In the genomic region with DNA sequence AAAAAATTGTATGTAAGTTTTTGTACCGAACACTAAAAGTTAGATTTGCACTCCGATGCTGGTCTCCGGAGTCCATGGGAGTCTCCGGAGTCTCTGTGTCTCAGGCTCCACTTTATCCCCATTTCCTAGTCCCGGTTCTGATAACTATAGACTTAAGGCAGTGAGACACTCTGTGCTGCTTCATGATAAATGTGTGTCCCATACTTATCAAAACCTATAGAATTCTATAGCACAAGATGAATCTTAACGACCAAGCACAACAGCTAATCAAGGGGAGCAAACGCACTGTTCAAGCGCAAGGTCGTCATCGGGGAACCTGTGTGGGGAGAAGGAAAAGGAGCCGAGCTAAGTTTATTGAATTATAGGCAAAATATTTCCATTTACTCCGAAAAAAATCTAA, we compare ENCODE assay signal across 16 mouse cellular contexts.
DNase-seq lines count a peak whose midpoint lies in the region; ATAC-seq and TF ChIP-seq lines count a peak whose summit lies in the region.
"Had no signal": no experiment of that assay in that cellular context is flagged by ENCODE, and none has a peak within 500 bp of the region (broad histone marks: within the 10 kb centered on the region; RNA-seq: fewer than 3 reads in every experiment).

No protein-coding gene starts in this region.

- 33% methylated on average over 12 of the region's 12 CpGs for WGBS in heart, embryonic 15.5 days
- 50% methylated on average over 12 of the region's 12 CpGs for WGBS in heart, adult 2 months
- 40% methylated on average over 12 of the region's 12 CpGs for WGBS in lung, embryonic 15.5 days
- WGBS in embryonic facial prominence, embryonic 14.5 days, result 39% methylated on average over 12 of the region's 12 CpGs
- 38% methylated on average over 12 of the region's 12 CpGs for WGBS in limb, embryonic 15.5 days

- no peak for DNase-seq in heart, adult 2 months
- no peak for DNase-seq in lung, postnatal 25 days (ENCODE audit: low spot score)
- no peak for DNase-seq in embryonic facial prominence, embryonic 14.5 days (ENCODE audit: low spot score)
- no peak for DNase-seq in layer of hippocampus, adult 11-12 months (ENCODE audit: low spot score)
- no peak for DNase-seq in cerebellum, postnatal 14 days
- DNase-seq: adrenal gland, postnatal 36 days; cerebellum, adult 11 months; gastrocnemius, postnatal 36 days; kidney, adult 11 months; spleen, adult 18-20 months had no signal

- H3K27me3 ChIP-seq in heart, embryonic 15.5 days, result peaks cover 32% of the 10 kb centered on the region
- no peaks in the 10 kb centered on the region for H3K27me3 ChIP-seq in heart, adult 2 months (ENCODE audit: control insufficient read depth, insufficient read depth, low read length)
- H3K27me3 ChIP-seq in lung, embryonic 15.5 days, result peaks cover 12% of the 10 kb centered on the region; the same call in 1 of the 2 replicates
- H3K27me3 ChIP-seq in embryonic facial prominence, embryonic 14.5 days (replicated peaks; ENCODE audit: control insufficient read depth, insufficient read depth, low read length), result peaks cover 20% of the 10 kb centered on the region
- H3K27me3 ChIP-seq in limb, embryonic 15.5 days, result peaks cover 23% of the 10 kb centered on the region
- H3K27me3 ChIP-seq: forebrain, embryonic 15.5 days had no signal

- TF ChIP-seq POLR2A in heart, adult 2 months (IDR thresholded peaks at IDR 0.05; ENCODE audit: insufficient read depth, low read depth, low read length), result no peak

- H3K4me1 ChIP-seq in heart, embryonic 15.5 days (replicated peaks), result peaks cover 7% of the 10 kb centered on the region
- H3K4me1 ChIP-seq in heart, adult 2 months (ENCODE audit: control insufficient read depth, insufficient read depth, low read length), result no peaks in the 10 kb centered on the region; the same call in 1 of the 2 replicates
- H3K4me1 ChIP-seq in lung, embryonic 15.5 days, result peaks cover 33% of the 10 kb centered on the region
- peaks cover 14% of the 10 kb centered on the region; the same call in 1 of the 2 replicates for H3K4me1 ChIP-seq in embryonic facial prominence, embryonic 14.5 days (ENCODE audit: control insufficient read depth, insufficient read depth, low read length)
- H3K4me1 ChIP-seq in limb, embryonic 15.5 days, result peaks cover 23% of the 10 kb centered on the region

- no peaks in the 10 kb centered on the region for H3K36me3 ChIP-seq in heart, embryonic 15.5 days
- H3K36me3 ChIP-seq in heart, adult 2 months (ENCODE audit: control insufficient read depth, insufficient read depth, low read length), result no peaks in the 10 kb centered on the region
- no peaks in the 10 kb centered on the region for H3K36me3 ChIP-seq in lung, embryonic 15.5 days
- H3K36me3 ChIP-seq in embryonic facial prominence, embryonic 14.5 days (ENCODE audit: control insufficient read depth, insufficient read depth, low read length), result no peaks in the 10 kb centered on the region
- no peaks in the 10 kb centered on the region for H3K36me3 ChIP-seq in limb, embryonic 15.5 days
- H3K36me3 ChIP-seq: forebrain, embryonic 15.5 days; midbrain, embryonic 10.5 days had no signal

- H3K4me3 ChIP-seq in heart, embryonic 15.5 days, result peak overlapping the region; percentile 32
- H3K4me3 ChIP-seq in heart, adult 2 months, result no peak overlapping the region
- H3K4me3 ChIP-seq in lung, embryonic 15.5 days, result peak overlapping the region; percentile 6; the same call in 1 of the 2 replicates
- peak overlapping the region; percentile 23 for H3K4me3 ChIP-seq in embryonic facial prominence, embryonic 14.5 days (ENCODE audit: low read depth, low read length)
- H3K4me3 ChIP-seq in limb, embryonic 15.5 days, result peak overlapping the region; percentile 19; the same call in 1 of the 2 replicates
- H3K4me3 ChIP-seq: forebrain, embryonic 15.5 days had no signal

- no peak for TF ChIP-seq CTCF in heart, adult 2 months (IDR thresholded peaks at IDR 0.05)

- TF ChIP-seq EP300 in heart, adult 2 months (IDR thresholded peaks at IDR 0.05; ENCODE audit: insufficient read depth, low read depth, low read length), result no peak

- no peaks in the 10 kb centered on the region for H3K79me2 ChIP-seq in heart, adult 2 months (replicated peaks; ENCODE audit: control insufficient read depth, insufficient read depth, low read length)

- no peak overlapping the region for H3K27ac ChIP-seq in heart, embryonic 15.5 days
- no peak overlapping the region for H3K27ac ChIP-seq in heart, adult 2 months
- H3K27ac ChIP-seq in lung, embryonic 15.5 days, result peak overlapping the region; percentile 32; the same call in 1 of the 2 replicates
- H3K27ac ChIP-seq in embryonic facial prominence, embryonic 14.5 days (replicated peaks; ENCODE audit: low read depth, low read length), result no peak overlapping the region
- no peak overlapping the region for H3K27ac ChIP-seq in limb, embryonic 15.5 days
- H3K27ac ChIP-seq: forebrain, embryonic 15.5 days; liver, embryonic 14.5 days; midbrain, embryonic 10.5 days had no signal

- ATAC-seq in heart, embryonic 15.5 days (replicated peaks; ENCODE audit: insufficient number of reproducible peaks, insufficient read depth, low FRiP score, low read depth), result no peak
- ATAC-seq in lung, embryonic 15.5 days (ENCODE audit: borderline replicate concordance, extremely low read depth, low FRiP score, low TSS enrichment), result no peak
- no peak for ATAC-seq in embryonic facial prominence, embryonic 14.5 days (ENCODE audit: low read depth)
- ATAC-seq in limb, embryonic 15.5 days (ENCODE audit: insufficient number of reproducible peaks, low FRiP score, low TSS enrichment, low read depth), result no peak
- ATAC-seq: forebrain, embryonic 15.5 days had no signal

- no peaks in the 10 kb centered on the region for H3K9me3 ChIP-seq in heart, embryonic 15.5 days (replicated peaks)
- H3K9me3 ChIP-seq in lung, embryonic 15.5 days, result no peaks in the 10 kb centered on the region
- no peaks in the 10 kb centered on the region for H3K9me3 ChIP-seq in embryonic facial prominence, embryonic 14.5 days (ENCODE audit: control insufficient read depth, low read length)
- no peaks in the 10 kb centered on the region for H3K9me3 ChIP-seq in limb, embryonic 15.5 days
- H3K9me3 ChIP-seq: forebrain, embryonic 15.5 days; midbrain, embryonic 10.5 days had no signal

- no peak overlapping the region for H3K9ac ChIP-seq in heart, embryonic 15.5 days
- no peak overlapping the region for H3K9ac ChIP-seq in heart, adult 2 months (ENCODE audit: low read depth, low read length)
- no peak overlapping the region for H3K9ac ChIP-seq in lung, embryonic 15.5 days
- H3K9ac ChIP-seq in embryonic facial prominence, embryonic 14.5 days (ENCODE audit: low read depth, low read length), result no peak overlapping the region
- H3K9ac ChIP-seq in limb, embryonic 15.5 days, result no peak overlapping the region
- H3K9ac ChIP-seq: forebrain, embryonic 15.5 days; liver, embryonic 14.5 days had no signal

- H3K4me2 ChIP-seq in heart, embryonic 15.5 days, result peak overlapping the region; percentile 55
- H3K4me2 ChIP-seq in lung, embryonic 15.5 days, result peak overlapping the region; percentile 13; the same call in 1 of the 2 replicates
- peak overlapping the region; percentile 45 for H3K4me2 ChIP-seq in embryonic facial prominence, embryonic 14.5 days (ENCODE audit: low read depth, low read length)
- H3K4me2 ChIP-seq in limb, embryonic 15.5 days, result peak overlapping the region; percentile 36
- H3K4me2 ChIP-seq: forebrain, embryonic 15.5 days had no signal

- intact Hi-C loops in heart, adult 2 months (cut with DNase I), result no loop called here
